Mouse (Mus musculus): ENCODE results near the gene C1qc. TPM values are rescaled to one million over a fixed set of nuclear protein-coding genes. Genes with fewer than 3 reads are reported as not detected.

Gene C1qc
- polyA plus RNA-seq, 1 experiment from 2014 or later, result 30.9 TPM

DNA sequence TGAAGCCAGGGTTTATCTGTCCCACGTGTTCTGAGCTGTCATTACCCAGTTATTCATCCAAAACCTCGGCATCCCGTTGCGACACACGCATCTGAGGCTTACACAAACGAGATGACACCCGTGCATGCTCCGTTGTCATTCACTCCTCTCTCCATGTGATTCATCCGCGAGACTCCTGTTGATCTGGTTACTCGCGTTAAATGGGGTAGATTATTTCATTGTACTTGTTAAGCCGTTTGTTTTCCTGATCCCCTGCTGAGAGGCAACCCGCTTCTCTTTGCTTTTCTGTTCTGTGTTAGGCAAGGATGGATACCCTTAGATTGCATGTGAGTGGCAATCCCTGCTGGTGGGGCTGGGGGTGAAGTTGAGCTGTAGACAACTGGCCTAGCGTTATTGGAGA lies 32.9 kb upstream of the C1qc start:
- 15% methylated on average over 15 of the region's 15 CpGs for WGBS
- H3K9ac ChIP-seq (replicated peaks; ENCODE audit: low read depth), result no peak overlapping the region
- H3K27ac ChIP-seq (ENCODE audit: low read length), result no peak overlapping the region
- H3K4me3 ChIP-seq (ENCODE audit: low read depth, low read length), result no peak overlapping the region
- ATAC-seq, result no peak
- H3K27me3 ChIP-seq (replicated peaks; ENCODE audit: insufficient read depth, low read length), result 0 out of 2 replicates have a peak, but pooled peaks cover 3% of the 10 kb centered on the region
- H3K9me3 ChIP-seq (ENCODE audit: low read length), result no peaks in the 10 kb centered on the region
- H3K4me1 ChIP-seq (ENCODE audit: insufficient read depth, low read depth, low read length), result no peaks in the 10 kb centered on the region
- TF ChIP-seq CTCF (IDR thresholded peaks at IDR 0.05) (no peak), EP300 (IDR thresholded peaks at IDR 0.05) (no peak)
- H3K4me2 ChIP-seq (replicated peaks; ENCODE audit: low read depth, low read length), result no peak overlapping the region
- no peaks in the 10 kb centered on the region for H3K36me3 ChIP-seq (ENCODE audit: insufficient read depth, low read length)
- DNase-seq (ENCODE audit: low spot score), result no peak

DNA sequence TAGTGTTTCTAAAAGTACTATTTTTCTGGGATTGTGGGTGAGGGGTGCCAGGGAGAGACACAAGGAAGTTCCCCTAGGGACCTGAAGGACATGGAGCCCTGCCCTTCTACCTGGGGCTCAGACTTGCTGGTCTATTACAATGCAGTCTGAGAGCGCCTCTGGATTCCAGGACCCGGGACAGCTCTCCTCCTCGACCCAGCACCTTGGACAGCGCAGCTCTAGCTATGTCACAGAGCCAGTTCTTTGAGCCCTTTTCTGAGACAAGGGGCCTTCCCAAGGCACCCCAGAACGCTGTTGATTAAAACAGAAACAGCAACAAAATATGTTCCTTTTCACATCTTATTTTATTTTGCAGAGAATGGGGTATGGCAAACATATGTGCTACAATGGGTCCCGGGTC lies 31.7 kb upstream of the C1qc start:
- H3K27me3 ChIP-seq (replicated peaks; ENCODE audit: insufficient read depth, low read length), result 0 out of 2 replicates have a peak, but pooled peaks cover 3% of the 10 kb centered on the region
- WGBS, result 5% methylated on average over 6 of the region's 6 CpGs
- no peaks in the 10 kb centered on the region for H3K9me3 ChIP-seq (ENCODE audit: low read length)
- no peak overlapping the region for H3K9ac ChIP-seq (replicated peaks; ENCODE audit: low read depth)
- H3K27ac ChIP-seq (ENCODE audit: low read length), result no peak overlapping the region
- no peak overlapping the region for H3K4me3 ChIP-seq (ENCODE audit: low read depth, low read length)
- peak; percentile 70 for DNase-seq (ENCODE audit: low spot score)
- H3K4me2 ChIP-seq (replicated peaks; ENCODE audit: low read depth, low read length), result no peak overlapping the region
- TF ChIP-seq EP300 (IDR thresholded peaks at IDR 0.05) (no peak), CTCF (IDR thresholded peaks at IDR 0.05) (no peak)
- no peaks in the 10 kb centered on the region for H3K4me1 ChIP-seq (ENCODE audit: insufficient read depth, low read depth, low read length)
- H3K36me3 ChIP-seq (ENCODE audit: insufficient read depth, low read length), result no peaks in the 10 kb centered on the region
- peak; percentile 52; the same call in 1 of the 2 replicates for ATAC-seq

DNA sequence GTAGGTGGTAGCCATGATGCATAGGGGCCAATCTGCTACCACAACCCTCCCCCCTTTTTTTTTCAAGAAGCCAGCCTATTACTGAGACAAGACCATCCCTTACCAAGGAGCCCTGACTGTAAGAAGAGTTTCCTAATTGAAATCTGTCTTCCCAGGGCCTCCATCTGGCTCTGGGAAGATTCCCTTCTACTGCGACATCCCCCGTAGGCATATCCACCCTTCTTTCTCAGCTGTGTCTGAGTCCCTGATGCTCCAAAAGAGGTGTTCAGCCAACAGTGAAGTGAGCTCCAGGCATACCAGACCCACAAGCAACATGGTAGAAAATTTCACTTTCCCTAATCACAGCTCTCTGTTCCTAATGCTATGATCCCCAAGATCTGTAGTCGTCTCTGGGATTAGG lies 26.7 kb upstream of the C1qc start:
- DNase-seq (ENCODE audit: low spot score) (no peak), ATAC-seq (no peak)
- WGBS, result 71% methylated on average over 3 of the region's 3 CpGs
- no peak overlapping the region for H3K27ac ChIP-seq (ENCODE audit: low read length)
- no peaks in the 10 kb centered on the region for H3K36me3 ChIP-seq (ENCODE audit: insufficient read depth, low read length)
- no peak overlapping the region for H3K9ac ChIP-seq (replicated peaks; ENCODE audit: low read depth)
- H3K4me3 ChIP-seq (ENCODE audit: low read depth, low read length), result no peak overlapping the region
- no peak overlapping the region for H3K4me2 ChIP-seq (replicated peaks; ENCODE audit: low read depth, low read length)
- no peaks in the 10 kb centered on the region for H3K9me3 ChIP-seq (ENCODE audit: low read length)
- no peaks in the 10 kb centered on the region for H3K4me1 ChIP-seq (ENCODE audit: insufficient read depth, low read depth, low read length)
- TF ChIP-seq EP300 (IDR thresholded peaks at IDR 0.05) (no peak), CTCF (IDR thresholded peaks at IDR 0.05) (no peak)
- no peaks in the 10 kb centered on the region for H3K27me3 ChIP-seq (replicated peaks; ENCODE audit: insufficient read depth, low read length)

DNA sequence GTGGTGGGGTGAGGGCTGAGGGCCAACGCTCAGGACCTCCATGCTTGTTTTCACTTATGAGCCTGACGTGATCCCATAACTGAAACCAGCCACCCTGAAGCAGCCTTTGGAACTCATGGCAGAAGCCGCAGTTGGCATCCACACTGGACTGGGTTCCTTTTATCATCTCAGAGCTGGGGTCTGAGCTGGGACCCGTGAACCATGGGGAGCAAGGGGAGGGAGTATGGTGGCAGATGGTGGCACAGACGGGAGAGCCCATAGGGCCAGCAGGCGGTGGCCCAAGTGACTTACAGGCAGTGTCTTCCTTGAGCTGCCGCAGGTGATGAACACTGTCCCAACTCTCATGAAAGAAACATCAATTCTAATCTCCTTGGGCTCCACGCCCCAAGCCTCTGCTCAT lies 26.0 kb upstream of the C1qc start:
- no peak overlapping the region for H3K27ac ChIP-seq (ENCODE audit: low read length)
- no peak overlapping the region for H3K4me3 ChIP-seq (ENCODE audit: low read depth, low read length)
- H3K4me2 ChIP-seq (replicated peaks; ENCODE audit: low read depth, low read length), result no peak overlapping the region
- no peak for DNase-seq (ENCODE audit: low spot score)
- H3K36me3 ChIP-seq (ENCODE audit: insufficient read depth, low read length), result no peaks in the 10 kb centered on the region
- no peaks in the 10 kb centered on the region for H3K9me3 ChIP-seq (ENCODE audit: low read length)
- H3K4me1 ChIP-seq (ENCODE audit: insufficient read depth, low read depth, low read length), result no peaks in the 10 kb centered on the region
- 86% methylated on average over 8 of the region's 8 CpGs for WGBS
- no peak for ATAC-seq
- H3K27me3 ChIP-seq (replicated peaks; ENCODE audit: insufficient read depth, low read length), result no peaks in the 10 kb centered on the region
- TF ChIP-seq CTCF (IDR thresholded peaks at IDR 0.05), result no peak
- H3K9ac ChIP-seq (replicated peaks; ENCODE audit: low read depth), result no peak overlapping the region

DNA sequence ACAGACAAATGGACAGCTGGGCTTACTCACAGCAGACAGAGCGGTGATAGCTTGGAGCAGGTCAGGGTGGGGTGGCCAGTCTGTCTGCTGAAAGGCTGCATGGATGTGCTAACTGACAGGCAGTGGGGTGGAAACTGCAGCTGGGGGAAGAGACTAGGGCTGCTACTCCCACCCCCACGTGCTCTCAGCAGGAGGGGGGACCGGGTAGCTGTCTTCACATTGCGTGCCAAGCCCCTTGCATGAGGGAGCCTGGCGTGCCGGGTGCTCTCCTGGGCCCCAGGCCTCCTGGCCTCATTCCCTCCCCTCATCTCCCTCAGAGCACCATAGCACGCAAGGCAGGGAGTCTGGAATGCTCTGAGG lies 24.3 kb upstream of the C1qc start:
- Histone ChIP-seq H3K4me2 (replicated peaks; ENCODE audit: low read depth, low read length) (no peak overlapping the region), H3K9me3 (ENCODE audit: low read length) (no peaks in the 10 kb centered on the region), H3K36me3 (ENCODE audit: insufficient read depth, low read length) (no peaks in the 10 kb centered on the region), H3K27ac (ENCODE audit: low read length) (no peak overlapping the region), H3K9ac (replicated peaks; ENCODE audit: low read depth) (no peak overlapping the region), H3K4me3 (ENCODE audit: low read depth, low read length) (no peak overlapping the region), H3K27me3 (replicated peaks; ENCODE audit: insufficient read depth, low read length) (peaks cover 6% of the 10 kb centered on the region; the same call in 1 of the 2 replicates), H3K4me1 (ENCODE audit: insufficient read depth, low read depth, low read length) (no peaks in the 10 kb centered on the region)
- DNase-seq (ENCODE audit: low spot score), result no peak
- WGBS, result 24% methylated on average over 6 of the region's 7 CpGs
- no peak for TF ChIP-seq CTCF (IDR thresholded peaks at IDR 0.05)
- TF ChIP-seq EP300 (IDR thresholded peaks at IDR 0.05), result no peak
- no peak for ATAC-seq

DNA sequence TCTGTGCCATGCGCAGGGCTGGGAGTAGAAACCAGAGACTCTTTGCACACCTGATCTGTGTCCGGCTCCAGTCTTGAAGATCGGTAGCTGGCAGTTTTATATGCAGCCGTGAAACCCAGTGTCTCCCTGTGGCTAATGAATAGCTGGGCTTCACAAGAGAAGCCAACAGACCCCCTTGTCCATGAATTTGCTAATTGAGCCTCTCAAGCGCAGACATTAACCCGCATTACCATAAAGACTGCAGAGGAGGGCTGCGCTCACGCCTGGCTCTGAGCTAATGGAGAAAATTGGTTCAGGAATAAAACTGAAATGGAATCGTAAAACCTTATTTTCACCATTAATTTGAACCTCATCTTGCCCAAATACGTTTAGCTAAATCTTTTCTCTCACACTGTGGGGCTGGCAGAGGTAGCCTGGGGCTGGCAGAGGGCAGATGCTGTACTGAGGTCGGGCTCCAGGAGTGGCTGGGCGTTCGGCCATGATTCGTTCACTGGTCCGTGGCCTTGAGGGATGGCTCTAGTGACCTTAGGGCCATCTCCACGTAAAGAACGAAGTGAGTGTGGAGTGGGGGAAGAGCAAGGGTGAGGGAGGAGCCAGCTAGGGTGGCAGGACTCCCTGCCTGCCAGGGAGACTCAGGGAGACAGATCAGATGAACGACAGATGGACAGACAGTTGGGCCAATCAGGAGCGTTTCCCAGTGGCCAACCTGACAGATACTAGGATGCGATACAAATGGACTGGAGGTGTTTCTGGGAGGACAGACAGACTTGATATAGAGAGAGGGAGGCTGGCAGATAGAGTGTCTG lies 23.7 kb upstream of the C1qc start:
- no peak overlapping the region for H3K27ac ChIP-seq (ENCODE audit: low read length)
- no peaks in the 10 kb centered on the region for H3K4me1 ChIP-seq (ENCODE audit: insufficient read depth, low read depth, low read length)
- H3K27me3 ChIP-seq (replicated peaks; ENCODE audit: insufficient read depth, low read length), result peaks cover 9% of the 10 kb centered on the region; the same call in 1 of the 2 replicates
- H3K9me3 ChIP-seq (ENCODE audit: low read length), result no peaks in the 10 kb centered on the region
- TF ChIP-seq EP300 (IDR thresholded peaks at IDR 0.05), result no peak
- no peak for TF ChIP-seq CTCF (IDR thresholded peaks at IDR 0.05)
- H3K4me3 ChIP-seq (ENCODE audit: low read depth, low read length), result no peak overlapping the region
- no peaks in the 10 kb centered on the region for H3K36me3 ChIP-seq (ENCODE audit: insufficient read depth, low read length)
- no peak for ATAC-seq
- no peak overlapping the region for H3K9ac ChIP-seq (replicated peaks; ENCODE audit: low read depth)
- DNase-seq (ENCODE audit: low spot score), result no peak
- WGBS, result 54% methylated on average over 20 of the region's 20 CpGs
- no peak overlapping the region for H3K4me2 ChIP-seq (replicated peaks; ENCODE audit: low read depth, low read length)

Data from lung, postnatal 0 days (tissue).